Mouse (Mus musculus) hindbrain, embryonic 10.5 days (tissue): ENCODE data around the gene Pik3cd. TPM values are rescaled to one million over a fixed set of nuclear protein-coding genes. Genes with fewer than 3 reads are reported as not detected.
A peak's percentile ranks its signal among the peaks of the same experiment; 100 is the strongest.

Experiments
- DNase-seq: peaks from one replicate; pipeline ENCODE4 v3.0.0-alpha.2; 2017; ENCODE audit warnings: low spot score
- H3K27ac ChIP-seq: fragments of 300-500 bp; sonication (generic); 2 replicates; pipeline ENCODE4 v1.5.1; 2016; ENCODE audit warnings: mild to moderate bottlenecking, moderate library complexity
- H3K27me3 ChIP-seq: fragments of 300-500 bp; sonication (generic); 2 replicates; pipeline ENCODE4 v1.6.1; 2016; ENCODE audit warnings: mild to moderate bottlenecking; ENCODE audit not compliant: poor library complexity, insufficient read depth, severe bottlenecking
- H3K36me3 ChIP-seq: fragments of 300-500 bp; sonication (generic); 2 replicates; pipeline ENCODE4 v1.6.1; 2016; ENCODE audit warnings: mild to moderate bottlenecking, moderate library complexity
- H3K4me1 ChIP-seq: fragments of 300-500 bp; sonication (generic); replicated peaks from 2 replicates; pipeline ENCODE4 v1.6.1; 2016; ENCODE audit warnings: mild to moderate bottlenecking
- H3K4me3 ChIP-seq: fragments of 300-500 bp; sonication (generic); 2 replicates; pipeline ENCODE4 v1.5.1; 2016; ENCODE audit warnings: mild to moderate bottlenecking, moderate library complexity
- H3K9me3 ChIP-seq: fragments of 300-500 bp; sonication (generic); 2 replicates; pipeline ENCODE4 v1.6.1; 2016; ENCODE audit warnings: mild to moderate bottlenecking, moderate library complexity
- WGBS: fragments of 180-500 bp; shearing (Covaris S2); methylation state at CpG from one replicate; pipeline ENCODE4 v1.1.7; 2016; 5-methylcytosine and 5-hydroxymethylcytosine counted together
- polyA plus RNA-seq: library from polyadenylated mRNA; unstranded; fragments of >200 nt; fragmentation: Nextera tagmentation; extraction: Ambion mirVana; gene quantifications from 2 replicates; pipeline ENCODE4 v1.2.1, GENCODE M21; 2016

The Pik3cd gene
- polyA plus RNA-seq, 1 experiment from 2014 or later: 17.2 TPM

GRCm38 (mm10) chr4:149734730-149735475, 32.5 kb upstream of the Pik3cd start:
- DNase-seq: no peak
- 87% methylated on average over 10 of the region's 10 CpGs for WGBS
- no peaks in the 10 kb centered on the region; the same call in 1 of the 2 replicates for H3K27me3 ChIP-seq
- H3K36me3 ChIP-seq: peaks cover 35% of the 10 kb centered on the region
- peak overlapping the region; percentile 12; the same call in 1 of the 2 replicates for H3K4me3 ChIP-seq
- H3K4me1 ChIP-seq: peaks cover 78% of the 10 kb centered on the region
- H3K9me3 ChIP-seq: no peaks in the 10 kb centered on the region
- peak overlapping the region; percentile 25; the same call in 1 of the 2 replicates for H3K27ac ChIP-seq

GRCm38 (mm10) chr4:149734246-149734645, 31.9 kb upstream of the Pik3cd start:
- peaks cover 42% of the 10 kb centered on the region for H3K36me3 ChIP-seq
- H3K4me3 ChIP-seq: no peak overlapping the region
- H3K27ac ChIP-seq: peak overlapping the region; percentile 60
- DNase-seq: no peak
- 93% methylated on average over 6 of the region's 6 CpGs for WGBS
- H3K4me1 ChIP-seq: peaks cover 78% of the 10 kb centered on the region
- H3K27me3 ChIP-seq: no peaks in the 10 kb centered on the region; the same call in 1 of the 2 replicates
- H3K9me3 ChIP-seq: no peaks in the 10 kb centered on the region

GRCm38 (mm10) chr4:149733748-149734147, 31.4 kb upstream of the Pik3cd start:
- no peak for DNase-seq
- H3K27me3 ChIP-seq: no peaks in the 10 kb centered on the region; the same call in 1 of the 2 replicates
- 61% methylated on average over 6 of the region's 6 CpGs for WGBS
- peaks cover 47% of the 10 kb centered on the region for H3K36me3 ChIP-seq
- peak overlapping the region; percentile 60 for H3K27ac ChIP-seq
- no peaks in the 10 kb centered on the region for H3K9me3 ChIP-seq
- H3K4me1 ChIP-seq: peaks cover 83% of the 10 kb centered on the region
- H3K4me3 ChIP-seq: no peak overlapping the region

- DNase-seq: no peak
- 81% methylated on average over 10 of the region's 10 CpGs for WGBS
- Histone ChIP-seq H3K27ac (0 out of 2 replicates have a peak overlapping the region, but pooled peaks have one; percentile 13), H3K9me3 (no peaks in the 10 kb centered on the region), H3K4me1 (peaks cover 77% of the 10 kb centered on the region), H3K27me3 (no peaks in the 10 kb centered on the region), H3K4me3 (no peak overlapping the region), H3K36me3 (peaks cover 56% of the 10 kb centered on the region)
Observed at GRCm38 (mm10) chr4:149732800-149733199, 30.4 kb upstream of the Pik3cd start.

GRCm38 (mm10) chr4:149732313-149732712, 29.9 kb upstream of the Pik3cd start:
- 82% methylated on average over 3 of the region's 3 CpGs for WGBS
- Histone ChIP-seq H3K4me1 (peaks cover 77% of the 10 kb centered on the region), H3K27me3 (no peaks in the 10 kb centered on the region), H3K4me3 (no peak overlapping the region), H3K27ac (no peak overlapping the region), H3K36me3 (peaks cover 61% of the 10 kb centered on the region), H3K9me3 (no peaks in the 10 kb centered on the region)
- no peak for DNase-seq

GRCm38 (mm10) chr4:149730827-149731226, 28.5 kb upstream of the Pik3cd start:
- H3K27ac ChIP-seq: no peak overlapping the region
- WGBS: 83% methylated on average over 7 of the region's 7 CpGs
- H3K27me3 ChIP-seq: no peaks in the 10 kb centered on the region
- peaks cover 72% of the 10 kb centered on the region for H3K4me1 ChIP-seq
- DNase-seq: no peak
- H3K36me3 ChIP-seq: peaks cover 76% of the 10 kb centered on the region
- no peak overlapping the region for H3K4me3 ChIP-seq
- no peaks in the 10 kb centered on the region for H3K9me3 ChIP-seq

- Histone ChIP-seq H3K4me1 (peaks cover 68% of the 10 kb centered on the region), H3K9me3 (no peaks in the 10 kb centered on the region), H3K27me3 (no peaks in the 10 kb centered on the region), H3K36me3 (peaks cover 81% of the 10 kb centered on the region), H3K4me3 (no peak overlapping the region), H3K27ac (no peak overlapping the region)
- DNase-seq: no peak
- 73% methylated on average over 8 of the region's 8 CpGs for WGBS
Observed at GRCm38 (mm10) chr4:149728810-149729209, 26.4 kb upstream of the Pik3cd start.

- peaks cover 92% of the 10 kb centered on the region for H3K36me3 ChIP-seq
- H3K4me3 ChIP-seq: peak overlapping the region; percentile 7; the same call in 1 of the 2 replicates
- 0 out of 2 replicates have a peak overlapping the region, but pooled peaks have one; percentile 12 for H3K27ac ChIP-seq
- no peak for DNase-seq
- peaks cover 64% of the 10 kb centered on the region for H3K4me1 ChIP-seq
- no peaks in the 10 kb centered on the region for H3K27me3 ChIP-seq
- 98% methylated on average over 5 of the region's 5 CpGs for WGBS
- no peaks in the 10 kb centered on the region for H3K9me3 ChIP-seq
Observed at GRCm38 (mm10) chr4:149727636-149728035, 25.3 kb upstream of the Pik3cd start.

- Histone ChIP-seq H3K4me3 (no peak overlapping the region), H3K9me3 (no peaks in the 10 kb centered on the region), H3K27ac (peak overlapping the region; percentile 50; the same call in 1 of the 2 replicates), H3K4me1 (peaks cover 56% of the 10 kb centered on the region), H3K27me3 (no peaks in the 10 kb centered on the region), H3K36me3 (peaks cover 99% of the 10 kb centered on the region)
- 74% methylated on average over 15 of the region's 15 CpGs for WGBS
- peak; percentile 67 for DNase-seq
Observed at GRCm38 (mm10) chr4:149725661-149726350, 23.4 kb upstream of the Pik3cd start.

- Histone ChIP-seq H3K9me3 (no peaks in the 10 kb centered on the region), H3K27ac (no peak overlapping the region; the same call in 1 of the 2 replicates), H3K4me3 (no peak overlapping the region), H3K36me3 (peaks cover 100% of the 10 kb centered on the region), H3K27me3 (no peaks in the 10 kb centered on the region), H3K4me1 (peaks cover 54% of the 10 kb centered on the region)
- DNase-seq: no peak
- WGBS: 92% methylated on average over 17 of the region's 17 CpGs
Observed at GRCm38 (mm10) chr4:149724916-149725470, 22.6 kb upstream of the Pik3cd start.

GRCm38 (mm10) chr4:149723855-149724731, 21.7 kb upstream of the Pik3cd start:
- Histone ChIP-seq H3K36me3 (peaks cover 100% of the 10 kb centered on the region), H3K27ac (peak overlapping the region; percentile 36; the same call in 1 of the 2 replicates), H3K4me1 (peaks cover 50% of the 10 kb centered on the region), H3K4me3 (no peak overlapping the region), H3K9me3 (no peaks in the 10 kb centered on the region), H3K27me3 (no peaks in the 10 kb centered on the region)
- peak; percentile 36 for DNase-seq
- 82% methylated on average over 17 of the region's 17 CpGs for WGBS

- no peak overlapping the region for H3K27ac ChIP-seq
- no peak for DNase-seq
- no peaks in the 10 kb centered on the region for H3K27me3 ChIP-seq
Observed at GRCm38 (mm10) chr4:149723021-149723390, 20.6 kb upstream of the Pik3cd start.

More at GRCm38 (mm10) chr4:149723021-149723390, 20.6 kb upstream of the Pik3cd start:
- Histone ChIP-seq H3K4me1 (peaks cover 46% of the 10 kb centered on the region), H3K36me3 (peaks cover 100% of the 10 kb centered on the region), H3K4me3 (no peak overlapping the region), H3K9me3 (no peaks in the 10 kb centered on the region)
- WGBS: 85% methylated on average over 12 of the region's 12 CpGs
